Mouse (Mus musculus): ENCODE measurements around the gene Adamts20. TPM values are rescaled to one million over a fixed set of nuclear protein-coding genes. Genes with fewer than 3 reads are reported as not detected.
A peak's percentile ranks its signal among the peaks of the same experiment; 100 is the strongest.
"Not testable (repeated sequence)": the region's sequence is repeated elsewhere in the genome, so short reads cannot be mapped to it uniquely, and the experiment has no call there.

Gene Adamts20
- polyA plus RNA-seq, 1 experiment from 2014 or later, result 4.1 TPM

- Histone ChIP-seq H3K9me3 (replicated peaks) (no peaks in the 10 kb centered on the region), H3K4me3 (replicated peaks) (peak overlapping the region; percentile 61), H3K36me3 (no peaks in the 10 kb centered on the region), H3K4me1 (peaks cover 23% of the 10 kb centered on the region), H3K4me2 (peak overlapping the region; percentile 98), H3K27me3 (replicated peaks) (peaks cover 8% of the 10 kb centered on the region; the same call in 1 of the 2 replicates), H3K27ac (replicated peaks) (peak overlapping the region; percentile 67), H3K9ac (replicated peaks) (peak overlapping the region; percentile 60)
- ATAC-seq (ENCODE audit: low FRiP score), result peak; percentile 96
- WGBS, result under 1% methylated on average over 59 of the region's 65 CpGs
Measured at GRCm38 (mm10) chr15:94404071-94404545, 61.1 kb downstream of the Adamts20 start.

- H3K4me1 ChIP-seq, result peaks cover 23% of the 10 kb centered on the region
- no peaks in the 10 kb centered on the region for H3K9me3 ChIP-seq (replicated peaks)
- peaks cover 8% of the 10 kb centered on the region; the same call in 1 of the 2 replicates for H3K27me3 ChIP-seq (replicated peaks)
- no peaks in the 10 kb centered on the region for H3K36me3 ChIP-seq
- peak overlapping the region; percentile 98 for H3K4me2 ChIP-seq
- ATAC-seq (ENCODE audit: low FRiP score), result peak; percentile 67
- H3K27ac ChIP-seq (replicated peaks), result peak overlapping the region; percentile 67
- H3K9ac ChIP-seq (replicated peaks), result peak overlapping the region; percentile 60
- peak overlapping the region; percentile 61 for H3K4me3 ChIP-seq (replicated peaks)
- under 1% methylated on average over 34 of the region's 34 CpGs for WGBS
Measured at GRCm38 (mm10) chr15:94403461-94404070, 61.7 kb downstream of the Adamts20 start.

GRCm38 (mm10) chr15:94403018-94403417 lies 62.2 kb downstream of the Adamts20 start:
- no peak for ATAC-seq (ENCODE audit: low FRiP score)

GRCm38 (mm10) chr15:94392737-94393136 lies 72.5 kb downstream of the Adamts20 start:
- H3K4me3 ChIP-seq (replicated peaks), result no peak overlapping the region
- no peaks in the 10 kb centered on the region for H3K36me3 ChIP-seq
- H3K4me2 ChIP-seq, result no peak overlapping the region
- H3K9me3 ChIP-seq (replicated peaks), result no peaks in the 10 kb centered on the region
- WGBS, result 56% methylated on average over 7 of the region's 7 CpGs
- no peaks in the 10 kb centered on the region for H3K27me3 ChIP-seq (replicated peaks)
- H3K27ac ChIP-seq (replicated peaks), result no peak overlapping the region
- ATAC-seq (ENCODE audit: low FRiP score), result no peak
- H3K4me1 ChIP-seq, result no peaks in the 10 kb centered on the region
- no peak overlapping the region for H3K9ac ChIP-seq (replicated peaks)

More at GRCm38 (mm10) chr15:94403018-94403417, 62.2 kb downstream of the Adamts20 start:
- H3K9ac ChIP-seq (replicated peaks), result peak overlapping the region; percentile 60
- no peak overlapping the region for H3K27ac ChIP-seq (replicated peaks)
- no peaks in the 10 kb centered on the region for H3K9me3 ChIP-seq (replicated peaks)
- H3K36me3 ChIP-seq, result no peaks in the 10 kb centered on the region
- peaks cover 23% of the 10 kb centered on the region for H3K4me1 ChIP-seq
- WGBS, result 2% methylated on average over 15 of the region's 15 CpGs
- peak overlapping the region; percentile 98 for H3K4me2 ChIP-seq
- H3K4me3 ChIP-seq (replicated peaks), result peak overlapping the region; percentile 61
- H3K27me3 ChIP-seq (replicated peaks), result peaks cover 8% of the 10 kb centered on the region; the same call in 1 of the 2 replicates

GRCm38 (mm10) chr15:94390127-94390526 lies 75.1 kb downstream of the Adamts20 start:
- 76% methylated on average over 2 of the region's 2 CpGs for WGBS
- not testable (repeated sequence) for ATAC-seq (ENCODE audit: low FRiP score); H3K36me3 ChIP-seq; H3K4me2 ChIP-seq; H3K9me3 ChIP-seq (replicated peaks); H3K27me3 ChIP-seq (replicated peaks); H3K9ac ChIP-seq (replicated peaks); H3K4me1 ChIP-seq; H3K27ac ChIP-seq (replicated peaks); H3K4me3 ChIP-seq (replicated peaks)

GRCm38 (mm10) chr15:94379425-94379824 lies 85.8 kb downstream of the Adamts20 start:
- Histone ChIP-seq H3K4me3 (replicated peaks) (no peak overlapping the region), H3K4me1 (no peaks in the 10 kb centered on the region), H3K4me2 (no peak overlapping the region), H3K27me3 (replicated peaks) (no peaks in the 10 kb centered on the region), H3K36me3 (no peaks in the 10 kb centered on the region), H3K9ac (replicated peaks) (no peak overlapping the region), H3K27ac (replicated peaks) (no peak overlapping the region), H3K9me3 (replicated peaks) (no peaks in the 10 kb centered on the region)
- 98% methylated on average over 7 of the region's 9 CpGs for WGBS
- ATAC-seq (ENCODE audit: low FRiP score), result no peak

- Histone ChIP-seq H3K4me1 (no peaks in the 10 kb centered on the region), H3K9me3 (replicated peaks) (no peaks in the 10 kb centered on the region), H3K27me3 (replicated peaks) (no peaks in the 10 kb centered on the region), H3K4me3 (replicated peaks) (no peak overlapping the region), H3K9ac (replicated peaks) (no peak overlapping the region), H3K4me2 (no peak overlapping the region), H3K36me3 (no peaks in the 10 kb centered on the region), H3K27ac (replicated peaks) (no peak overlapping the region)
- ATAC-seq (ENCODE audit: low FRiP score), result no peak
- 73% methylated on average over 7 of the region's 7 CpGs for WGBS
Measured at GRCm38 (mm10) chr15:94372548-94372947, 92.7 kb downstream of the Adamts20 start.

GRCm38 (mm10) chr15:94349052-94349451 lies 116.2 kb downstream of the Adamts20 start:
- no peak overlapping the region for H3K4me3 ChIP-seq (replicated peaks)
- H3K9ac ChIP-seq (replicated peaks), result no peak overlapping the region
- 92% methylated on average over 18 of the region's 18 CpGs for WGBS
- H3K4me1 ChIP-seq, result no peaks in the 10 kb centered on the region
- no peak overlapping the region for H3K27ac ChIP-seq (replicated peaks)
- no peak for ATAC-seq (ENCODE audit: low FRiP score)
- no peaks in the 10 kb centered on the region for H3K27me3 ChIP-seq (replicated peaks)
- no peaks in the 10 kb centered on the region for H3K9me3 ChIP-seq (replicated peaks)
- peaks cover 15% of the 10 kb centered on the region for H3K36me3 ChIP-seq
- H3K4me2 ChIP-seq, result no peak overlapping the region

- H3K36me3 ChIP-seq, result peaks cover 13% of the 10 kb centered on the region
- ATAC-seq (ENCODE audit: low FRiP score), result no peak
- H3K9ac ChIP-seq (replicated peaks), result no peak overlapping the region
- 94% methylated on average over 5 of the region's 5 CpGs for WGBS
- no peak overlapping the region for H3K4me3 ChIP-seq (replicated peaks)
- no peaks in the 10 kb centered on the region for H3K27me3 ChIP-seq (replicated peaks)
- no peak overlapping the region for H3K27ac ChIP-seq (replicated peaks)
- H3K9me3 ChIP-seq (replicated peaks), result no peaks in the 10 kb centered on the region
- H3K4me2 ChIP-seq, result no peak overlapping the region
- H3K4me1 ChIP-seq, result no peaks in the 10 kb centered on the region
Measured at GRCm38 (mm10) chr15:94344317-94344716, 120.9 kb downstream of the Adamts20 start.

- Histone ChIP-seq H3K9ac (replicated peaks) (no peak overlapping the region), H3K27ac (replicated peaks) (no peak overlapping the region), H3K27me3 (replicated peaks) (no peaks in the 10 kb centered on the region), H3K36me3 (peaks cover 13% of the 10 kb centered on the region), H3K4me3 (replicated peaks) (no peak overlapping the region), H3K9me3 (replicated peaks) (no peaks in the 10 kb centered on the region), H3K4me2 (no peak overlapping the region), H3K4me1 (no peaks in the 10 kb centered on the region)
- no peak for ATAC-seq (ENCODE audit: low FRiP score)
- 38% methylated on average over 10 of the region's 10 CpGs for WGBS
Measured at GRCm38 (mm10) chr15:94342365-94342764, 122.9 kb downstream of the Adamts20 start.

- no peak overlapping the region for H3K9ac ChIP-seq (replicated peaks)
- no peak overlapping the region for H3K4me2 ChIP-seq
- H3K27me3 ChIP-seq (replicated peaks), result no peaks in the 10 kb centered on the region
- H3K4me3 ChIP-seq (replicated peaks), result no peak overlapping the region
- H3K9me3 ChIP-seq (replicated peaks), result no peaks in the 10 kb centered on the region
- no peak for ATAC-seq (ENCODE audit: low FRiP score)
- H3K4me1 ChIP-seq, result no peaks in the 10 kb centered on the region
- whole genome bisulfite sequencing, result 96% methylated on average over 8 of the region's 8 CpGs
- 0 out of 2 replicates have a peak, but pooled peaks cover 4% of the 10 kb centered on the region for H3K36me3 ChIP-seq
- no peak overlapping the region for H3K27ac ChIP-seq (replicated peaks)
Measured at GRCm38 (mm10) chr15:94339011-94339410, 126.2 kb downstream of the Adamts20 start.

- no peak overlapping the region for H3K4me3 ChIP-seq (replicated peaks)
- 0 out of 2 replicates have a peak, but pooled peaks cover 5% of the 10 kb centered on the region for H3K36me3 ChIP-seq
- no peaks in the 10 kb centered on the region for H3K27me3 ChIP-seq (replicated peaks)
- H3K4me2 ChIP-seq, result no peak overlapping the region
- ATAC-seq (ENCODE audit: low FRiP score), result no peak
- 58% methylated on average over 10 of the region's 10 CpGs for WGBS
- no peaks in the 10 kb centered on the region for H3K4me1 ChIP-seq
- no peaks in the 10 kb centered on the region for H3K9me3 ChIP-seq (replicated peaks)
- H3K9ac ChIP-seq (replicated peaks), result no peak overlapping the region
- H3K27ac ChIP-seq (replicated peaks), result no peak overlapping the region
Measured at GRCm38 (mm10) chr15:94334586-94334985, 130.6 kb downstream of the Adamts20 start.

All from neural tube, embryonic 15.5 days (tissue).